Mouse (Mus musculus) kidney, adult 2 months (tissue): ENCODE measurements around the gene Gramd1b.

Source experiments
- CTCF ChIP-seq: fragments of 200-500 bp; conservative IDR thresholded peaks from 2 replicates; pipeline ENCODE4 v1.5.1; 2011; ENCODE audit warnings: low read depth, mild to moderate bottlenecking, control low read depth, low read length, moderate library complexity, mixed read lengths; ENCODE audit not compliant: insufficient read depth, insufficient read length
- POLR2A ChIP-seq: fragments of 200-500 bp; IDR thresholded peaks from one replicate; pipeline ENCODE4 v1.6.1; 2011; ENCODE audit warnings: low read depth, low read length, control low read depth

DNA sequence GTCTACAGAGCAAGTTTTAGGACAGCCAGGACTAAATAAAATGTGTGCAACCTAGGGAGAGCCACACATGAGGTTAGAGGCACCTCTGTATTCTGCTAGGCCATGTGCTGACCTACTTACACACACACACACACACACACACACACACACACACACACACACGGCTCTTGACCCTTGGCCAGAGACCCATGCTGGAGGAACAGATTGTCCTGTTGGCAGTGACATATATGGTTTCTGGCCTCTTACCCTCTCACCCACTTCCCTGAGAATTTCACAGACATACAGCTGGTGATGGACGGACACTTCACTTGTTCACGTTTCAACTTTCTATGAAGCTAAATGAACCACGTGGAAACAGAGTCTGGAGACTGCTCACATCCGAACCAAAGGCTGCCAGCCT, 212.4 kb downstream of the Gramd1b start:
- TF ChIP-seq CTCF (no peak), POLR2A (no peak)
